In genomic region chr14:25317680-25318471, GRCm38 (mm10) we compare ENCODE assay signal across 8 mouse cellular contexts.
DNase-seq lines count a peak whose midpoint lies in the region; ATAC-seq and TF ChIP-seq lines count a peak whose summit lies in the region.

No protein-coding gene starts in this region.

- H3K4me3 ChIP-seq in forebrain, embryonic 10.5 days: peak overlapping the region; percentile 42
- H3K4me3 ChIP-seq in liver, embryonic 14.5 days (ENCODE audit: insufficient read depth in 1 of 2, low read depth in 2 of 2, low read length in 2 of 2): no peak overlapping the region
- no peak overlapping the region for H3K4me3 ChIP-seq in neural tube, embryonic 15.5 days (replicated peaks)
- peak overlapping the region; percentile 20; the same call in 1 of the 2 replicates for H3K4me3 ChIP-seq in thymus, adult 2 months (ENCODE audit: control insufficient read depth, insufficient read depth, low read length)

- TF ChIP-seq EP300 in liver, embryonic 14.5 days (IDR thresholded peaks at IDR 0.05; ENCODE audit: low read depth): no peak

- H3K4me1 ChIP-seq in forebrain, embryonic 10.5 days: peaks cover 75% of the 10 kb centered on the region
- peaks cover 0 to 3% of the 10 kb centered on the region in 2 experiments; a peak in 1 of 4 replicates for H3K4me1 ChIP-seq in liver, embryonic 14.5 days (replicated peaks; ENCODE audit: control insufficient read depth in 2 of 2, insufficient read depth in 2 of 2, low read length in 1 of 2)
- peaks cover 34% of the 10 kb centered on the region for H3K4me1 ChIP-seq in neural tube, embryonic 15.5 days
- peaks cover 28% of the 10 kb centered on the region for H3K4me1 ChIP-seq in thymus, adult 2 months (replicated peaks; ENCODE audit: control insufficient read depth, insufficient read depth, low read length)

- H3K9ac ChIP-seq in liver, embryonic 14.5 days (replicated peaks): no peak overlapping the region
- peak overlapping the region; percentile 26 for H3K9ac ChIP-seq in neural tube, embryonic 15.5 days (replicated peaks)

- H3K27ac ChIP-seq in forebrain, embryonic 10.5 days: peak overlapping the region; percentile 94
- no peak overlapping the region for H3K27ac ChIP-seq in liver, embryonic 14.5 days
- H3K27ac ChIP-seq in neural tube, embryonic 15.5 days (replicated peaks): peak overlapping the region; percentile 66
- H3K27ac ChIP-seq in thymus, adult 2 months (ENCODE audit: control insufficient read depth, insufficient read depth, low read length): no peak overlapping the region

- intact Hi-C loops in heart, postnatal 10 days (cut with DNase I): loop anchor here (2.0 kb wide), 1 partner anchor 25 kb away; no protein-coding TSS in a partner anchor

- DNase-seq in urinary bladder, postnatal 4 days (ENCODE audit: low spot score in 2 of 2): peak; percentile 60 to 82
- DNase-seq in urinary bladder, postnatal 25 days (ENCODE audit: low spot score): no peak
- DNase-seq in forebrain, embryonic 10.5 days (ENCODE audit: extremely low spot score, low spot score): peak; percentile 95
- peak; percentile 72 to 74 for DNase-seq in heart, postnatal 10 days
- peak; percentile 91 for DNase-seq in layer of hippocampus, adult 11-12 months (ENCODE audit: low spot score)
- DNase-seq in liver, embryonic 14.5 days (ENCODE audit: low read depth in 3 of 3, low spot score in 3 of 3): no peak
- peak; percentile 61 for DNase-seq in thymus, adult 2 months

- no peak for TF ChIP-seq CTCF in liver, embryonic 14.5 days (IDR thresholded peaks at IDR 0.05; ENCODE audit: low read depth)
- no peak for TF ChIP-seq CTCF in thymus, adult 2 months (IDR thresholded peaks at IDR 0.05; ENCODE audit: borderline replicate concordance, control insufficient read depth, extremely low read depth, insufficient read depth, low read length, poor library complexity)

- 2% methylated on average over 37 of the region's 37 CpGs for WGBS in forebrain, embryonic 10.5 days
- 18% methylated on average over 37 of the region's 37 CpGs for WGBS in liver, embryonic 14.5 days (ENCODE audit: insufficient replicate concordance)
- 7% methylated on average over 37 of the region's 37 CpGs for WGBS in neural tube, embryonic 15.5 days
- WGBS in thymus, adult 2 months: 37% methylated on average over 37 of the region's 37 CpGs

- no peak for ATAC-seq in liver, embryonic 14.5 days (ENCODE audit: insufficient read depth)
- peak; percentile 82 for ATAC-seq in neural tube, embryonic 15.5 days (ENCODE audit: low FRiP score)

- H3K9me3 ChIP-seq in forebrain, embryonic 10.5 days: no peaks in the 10 kb centered on the region
- H3K9me3 ChIP-seq in liver, embryonic 14.5 days (ENCODE audit: control insufficient read depth, low read length): no peaks in the 10 kb centered on the region
- no peaks in the 10 kb centered on the region for H3K9me3 ChIP-seq in neural tube, embryonic 15.5 days (replicated peaks)

- peaks cover 52% of the 10 kb centered on the region for H3K27me3 ChIP-seq in forebrain, embryonic 10.5 days (ENCODE audit: poor library complexity, severe bottlenecking)
- peaks cover 3% of the 10 kb centered on the region; the same call in 1 of the 2 replicates for H3K27me3 ChIP-seq in liver, embryonic 14.5 days (ENCODE audit: control insufficient read depth, insufficient read depth, low read length)
- peaks cover 3% of the 10 kb centered on the region; the same call in 1 of the 2 replicates for H3K27me3 ChIP-seq in neural tube, embryonic 15.5 days (replicated peaks)
- H3K27me3 ChIP-seq in thymus, adult 2 months (ENCODE audit: control insufficient read depth, insufficient read depth, low read length): no peaks in the 10 kb centered on the region

- no peak for TF ChIP-seq POLR2A in thymus, adult 2 months (IDR thresholded peaks at IDR 0.05; ENCODE audit: control insufficient read depth, extremely low read depth, insufficient read depth, low read length, poor library complexity)

- H3K36me3 ChIP-seq in forebrain, embryonic 10.5 days (replicated peaks): no peaks in the 10 kb centered on the region
- H3K36me3 ChIP-seq in liver, embryonic 14.5 days (replicated peaks; ENCODE audit: control insufficient read depth, insufficient read depth, low read depth): no peaks in the 10 kb centered on the region
- no peaks in the 10 kb centered on the region for H3K36me3 ChIP-seq in neural tube, embryonic 15.5 days
- H3K36me3 ChIP-seq in thymus, adult 2 months (ENCODE audit: control insufficient read depth, insufficient read depth, low read length): no peaks in the 10 kb centered on the region

- H3K4me2 ChIP-seq in liver, embryonic 14.5 days (ENCODE audit: low read depth): peak overlapping the region; percentile 29; the same call in 1 of the 2 replicates
- H3K4me2 ChIP-seq in neural tube, embryonic 15.5 days: peak overlapping the region; percentile 46

Comparison
In these comparisons a context has a peak if more than half of its experiments do, and no peak if none do; other contexts are left out.
1. DNase-seq: peak in urinary bladder, postnatal 4 days (2 of 2), forebrain, embryonic 10.5 days (single experiment), heart, postnatal 10 days (2 of 2), layer of hippocampus, adult 11-12 months (single experiment) and thymus, adult 2 months (single experiment); none in urinary bladder, postnatal 25 days (single experiment) and liver, embryonic 14.5 days (0 of 3).
2. H3K27ac ChIP-seq: peak in forebrain, embryonic 10.5 days (single experiment) and neural tube, embryonic 15.5 days (single experiment); none in liver, embryonic 14.5 days (single experiment) and thymus, adult 2 months (single experiment).
3. H3K4me3 ChIP-seq: peak in forebrain, embryonic 10.5 days (single experiment) and thymus, adult 2 months (single experiment); none in liver, embryonic 14.5 days (0 of 2) and neural tube, embryonic 15.5 days (single experiment).